Mouse (Mus musculus) cerebellum, postnatal 14 days (tissue): Measurements from ENCODE around the gene Tm4sf4.

ENCODE experiments used
- DNase-seq, 2 experiments: peaks; one replicate each; pipeline ENCODE4 v3.0.0; 2021; ENCODE audit warnings: mixed read lengths in 2 of 2

The Tm4sf4 gene

DNA sequence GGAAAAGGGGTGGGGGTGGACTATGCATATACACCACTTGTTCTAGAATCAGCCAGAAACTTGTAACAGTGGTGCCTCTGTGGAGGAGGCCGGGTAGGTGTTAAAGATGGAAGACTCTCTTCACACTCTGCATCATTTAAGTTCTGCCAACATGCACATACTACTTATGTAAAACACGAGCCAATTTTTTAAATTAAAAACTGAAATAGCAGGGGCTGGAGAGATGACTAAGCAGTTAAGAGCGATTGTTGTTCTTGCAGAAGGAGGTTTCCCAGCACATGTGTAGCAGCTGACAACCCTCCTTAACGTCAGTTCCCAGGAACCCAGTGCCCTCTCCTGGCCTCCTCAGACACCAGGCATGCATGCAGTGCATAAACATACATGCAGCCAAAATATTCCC is 55.5 kb downstream of the Tm4sf4 start:
- no peak for DNase-seq

DNA sequence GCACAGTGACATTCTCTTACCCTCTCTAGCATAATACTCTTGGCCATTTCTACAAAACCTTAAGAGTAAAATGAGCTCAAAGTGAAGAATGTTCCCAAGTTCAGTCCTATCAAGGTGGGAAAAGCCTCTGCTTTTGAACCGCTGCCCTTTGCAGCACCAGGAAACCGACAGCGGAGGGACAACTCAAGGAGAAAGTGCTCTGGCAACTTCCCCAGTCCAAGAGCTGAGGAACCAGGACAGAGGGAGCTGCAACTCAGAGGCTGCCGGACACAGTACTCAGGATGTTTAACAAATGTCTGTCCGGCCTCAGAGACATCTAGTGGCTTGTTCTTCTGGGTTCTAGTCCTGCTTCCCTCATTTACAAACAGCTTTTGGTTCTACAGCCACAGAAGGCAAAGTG is 56.9 kb downstream of the Tm4sf4 start:
- DNase-seq: no peak

DNA sequence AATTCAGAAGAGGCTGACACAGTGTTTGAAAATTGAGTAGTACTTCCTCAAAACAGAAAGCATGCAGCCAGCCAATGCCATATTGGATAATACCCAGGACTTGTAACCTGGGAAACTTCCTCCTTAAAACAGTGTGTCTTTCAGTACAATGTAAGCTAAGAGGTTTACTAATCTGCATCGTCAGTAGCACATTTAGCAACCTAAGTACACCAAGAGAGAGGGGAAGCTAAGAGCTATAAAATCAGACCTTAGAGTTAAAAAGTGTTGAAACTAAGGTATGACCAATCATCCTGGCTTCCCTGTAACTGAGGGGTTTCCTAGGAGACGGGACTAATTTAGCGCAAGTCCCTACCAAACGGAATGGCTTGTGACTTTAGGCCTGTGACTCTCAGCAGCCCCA is 61.0 kb downstream of the Tm4sf4 start:
- DNase-seq: no peak

DNA sequence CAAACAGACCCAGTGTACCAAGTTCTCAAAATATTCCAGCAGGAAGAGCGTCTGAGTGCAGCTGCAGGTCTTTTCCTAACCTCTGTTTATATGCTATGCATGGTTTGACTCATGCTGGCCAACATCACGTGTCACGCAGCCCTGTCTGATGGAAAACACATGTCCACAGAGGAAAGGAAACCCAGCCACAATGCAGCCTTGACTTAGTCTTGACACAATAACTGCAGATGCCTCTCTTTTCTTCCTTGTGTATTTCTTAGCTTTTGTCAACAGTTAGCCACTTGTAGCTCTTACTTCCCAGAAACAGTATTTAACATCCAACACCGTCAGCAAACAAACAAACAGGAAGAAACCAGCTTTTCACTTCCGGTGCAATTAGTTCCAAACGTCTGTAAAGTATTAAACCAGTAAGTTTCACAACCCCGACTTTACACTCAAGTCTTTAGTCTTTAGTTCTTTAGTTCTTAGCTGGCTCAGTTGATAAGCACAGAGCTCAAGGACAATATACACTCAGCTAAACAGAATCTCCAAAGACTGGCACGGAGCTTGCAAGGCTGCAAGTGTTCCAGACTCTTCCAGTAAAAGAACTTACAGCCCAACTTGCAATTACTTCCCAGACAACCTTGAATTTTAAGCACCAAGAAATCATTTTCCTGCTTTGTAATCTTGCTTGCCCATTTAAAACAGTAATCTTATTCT is 62.5 kb downstream of the Tm4sf4 start:
- no peak for DNase-seq
